Mouse (Mus musculus): Measurements from ENCODE around the gene Dph7. TPM values are rescaled to one million over a fixed set of nuclear protein-coding genes. Genes with fewer than 3 reads are reported as not detected.

Gene Dph7
- total RNA-seq, 2 experiments from 2014 or later = 4.6 to 13.2 TPM

GRCm38 (mm10) chr2:24970386-24970785 lies 8.2 kb downstream of the Dph7 start:
- DNase-seq = peak in 1 of 2 experiments; percentile 11

DNA sequence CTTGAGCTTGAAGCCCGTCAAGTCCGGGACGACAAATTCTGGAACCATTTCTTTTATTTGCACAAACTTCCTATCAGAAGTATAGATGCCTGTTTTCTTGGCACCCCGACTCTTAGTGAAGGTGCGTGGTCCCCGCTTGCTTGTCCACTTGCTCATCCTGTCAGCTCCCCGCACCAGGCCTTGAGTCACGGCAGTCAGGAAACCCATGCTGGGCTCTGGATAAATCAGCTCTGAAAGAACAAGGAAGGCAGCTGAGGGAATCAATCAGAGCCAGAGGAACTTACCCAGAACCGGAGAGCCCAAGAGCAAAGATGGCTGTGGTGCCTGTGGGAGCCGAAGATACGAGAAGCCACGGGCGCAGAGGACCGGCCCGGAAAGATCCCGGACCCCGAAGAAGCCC lies 12.3 kb downstream of the Dph7 start:
- DNase-seq = peak; percentile 30 to 41

GRCm38 (mm10) chr2:24974906-24975703 lies 12.9 kb downstream of the Dph7 start, which contains the start of gene Mrpl41:
TSS of gene Mrpl41 (minus strand) at chr2:24975098.
- peak; percentile 98 to 99 for DNase-seq

DNA sequence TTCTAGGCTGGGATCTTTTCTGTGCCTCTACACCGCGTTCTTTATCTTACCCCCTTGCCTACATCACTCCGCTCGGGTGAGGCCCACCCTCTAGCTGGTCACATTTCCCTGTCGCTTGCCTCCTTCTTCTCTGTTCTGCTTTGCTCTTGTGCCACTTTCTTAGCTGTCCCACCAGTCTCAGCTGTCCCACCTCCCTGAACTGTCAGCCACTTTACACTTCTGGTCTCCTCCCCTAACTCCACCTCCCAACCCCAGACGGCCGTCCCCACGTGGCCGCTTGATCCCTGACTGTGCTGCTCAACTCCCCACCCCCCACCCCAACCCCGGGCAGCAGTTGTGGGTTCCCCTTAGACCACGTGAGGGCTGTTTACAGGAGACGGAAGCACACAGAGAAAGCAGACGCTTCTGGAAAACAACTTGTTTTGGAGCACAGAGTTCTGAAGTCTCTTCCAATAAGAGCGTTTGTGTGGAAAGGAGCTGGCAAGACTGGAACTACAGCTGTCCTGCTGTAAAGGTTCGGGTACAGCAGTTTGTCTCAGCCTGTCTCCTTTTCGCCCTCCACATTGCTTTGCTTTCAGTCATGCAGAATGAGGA lies 13.6 kb downstream of the Dph7 start, which contains the start of gene Pnpla7:
TSS of gene Pnpla7 (plus strand) at position 330 of the 594 bp plus-strand sequence.
- DNase-seq = peak; percentile 91

- no peak for DNase-seq
Observed at GRCm38 (mm10) chr2:24976960-24977359, 14.8 kb downstream of the Dph7 start.

DNA sequence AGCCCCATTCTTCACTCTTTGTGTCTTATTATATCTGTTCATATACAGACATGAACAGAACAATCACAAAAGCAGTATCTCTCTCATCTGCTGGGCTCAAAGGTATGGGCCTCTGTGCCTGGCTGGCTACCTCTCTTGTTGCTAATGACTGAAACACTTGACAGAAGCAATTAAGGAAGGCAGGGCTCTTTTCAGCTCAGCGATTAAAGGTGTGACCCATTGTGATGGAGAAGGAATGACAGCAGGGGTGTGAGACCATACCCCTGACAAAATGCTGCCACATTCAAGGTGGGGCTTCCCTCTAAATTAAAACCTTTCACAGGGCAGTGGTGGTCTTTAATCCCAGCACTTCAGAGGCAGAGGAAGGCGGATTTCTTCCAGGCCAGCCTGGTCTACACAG lies 25.6 kb downstream of the Dph7 start:
- DNase-seq = no peak

GRCm38 (mm10) chr2:24995332-24995731 lies 33.1 kb downstream of the Dph7 start:
- peak; percentile 67 to 71 for DNase-seq

DNA sequence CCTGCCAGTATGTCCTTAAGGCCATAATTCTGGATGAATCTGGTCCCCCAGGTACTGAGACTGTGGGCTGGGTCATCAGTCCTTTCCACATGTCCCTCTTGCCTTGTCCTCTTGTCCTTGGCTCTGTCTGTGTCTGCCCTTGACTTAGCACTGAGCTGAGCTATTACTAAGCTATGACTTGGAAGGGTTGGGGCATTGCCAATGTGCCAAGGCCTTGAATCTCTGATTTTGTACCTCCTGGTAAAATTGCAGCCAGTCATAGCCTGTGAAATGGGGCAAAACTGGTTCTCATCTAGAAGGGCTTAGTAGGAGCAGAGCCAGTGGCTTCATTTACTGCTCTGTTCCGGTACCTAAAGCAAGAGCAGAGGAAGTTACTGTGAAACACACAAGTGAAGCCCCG lies 34.3 kb downstream of the Dph7 start:
- DNase-seq = peak; percentile 84 to 91

DNA sequence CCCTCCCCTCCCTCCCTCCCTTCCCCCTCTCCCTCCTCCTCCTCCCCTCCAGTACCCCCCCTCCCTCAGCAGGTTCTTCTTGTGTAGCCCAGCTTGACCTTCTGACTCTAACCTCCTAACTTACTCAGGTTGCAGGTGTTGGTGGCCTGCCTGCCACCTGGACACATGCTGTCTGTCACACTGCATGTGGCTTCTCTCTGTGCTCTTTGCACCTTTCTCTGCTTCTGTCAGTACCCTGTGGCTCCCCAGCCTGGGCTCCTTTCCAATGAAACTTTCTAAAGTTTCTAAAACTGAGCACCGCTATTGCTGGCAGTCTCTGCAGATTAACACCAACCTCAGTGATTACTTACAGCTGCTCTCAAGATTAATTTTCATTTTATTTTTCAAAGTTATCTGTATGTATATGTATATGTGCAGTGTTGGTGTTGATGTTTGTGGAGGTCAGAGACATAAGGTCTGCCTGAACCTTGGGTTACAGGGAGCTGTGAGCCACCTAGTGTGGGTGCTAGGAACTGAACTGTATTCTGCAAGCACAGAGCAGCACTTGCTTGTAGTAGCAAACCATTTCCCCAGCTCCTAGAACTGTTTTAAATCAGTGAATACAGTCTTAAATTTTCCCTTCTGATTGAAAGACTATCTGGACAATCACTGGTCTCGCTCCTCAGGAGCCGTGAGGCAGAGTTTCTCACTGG lies 38.5 kb downstream of the Dph7 start:
- DNase-seq = peak; percentile 59 to 73

- no peak for DNase-seq
Observed at GRCm38 (mm10) chr2:25003946-25004786, 42.0 kb downstream of the Dph7 start.

GRCm38 (mm10) chr2:25006767-25007166 lies 44.6 kb downstream of the Dph7 start:
- no peak for DNase-seq

DNA sequence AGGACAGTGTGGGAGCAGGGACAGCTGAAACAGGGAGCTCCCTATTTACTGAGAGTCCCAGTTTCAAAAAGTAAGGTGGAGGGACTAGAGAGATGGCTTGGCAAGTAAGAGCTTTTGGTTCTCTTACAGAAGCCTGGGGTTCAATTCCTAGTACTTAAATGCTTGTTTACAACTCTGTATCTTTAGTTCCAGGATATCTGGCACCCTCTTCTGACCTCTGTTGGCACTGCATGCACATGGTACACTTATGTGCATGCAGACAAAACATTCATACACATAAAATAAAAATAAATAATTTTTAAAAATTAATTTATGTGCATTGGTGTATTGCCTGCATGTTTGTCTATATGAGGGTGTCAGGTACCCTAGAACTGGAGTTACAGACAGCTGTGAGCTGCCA lies 46.0 kb downstream of the Dph7 start:
- peak in 1 of 2 experiments; percentile 15 for DNase-seq

Small RNAs within 50 kb of the gene (microRNA-seq; reads per million reads assigned to microRNA genes)
- not detected for gene Gm22875

Other genes with a start within 250 kb of the Dph7 start
- gene Cacna1b, start 199.2 kb upstream of the Dph7 start, total RNA-seq (2021) = 1 to 10 TPM; 1.3 to 1.9 TPM
- 10 to 100 TPM; 52.8 to 57.7 TPM for gene Ehmt1, start 42.8 kb upstream of the Dph7 start, total RNA-seq (2021)
- 10 to 100 TPM in 1 of 2 experiments, 1 to 10 TPM in 1; 9.7 to 15.0 TPM for gene Arrdc1, start 27.1 kb upstream of the Dph7 start, total RNA-seq (2021)
- 10 to 100 TPM; 25.2 to 29.5 TPM for gene Zmynd19, start 12.6 kb upstream of the Dph7 start, total RNA-seq (2021)
- gene Mrpl41, start 12.7 kb downstream of the Dph7 start, total RNA-seq (2021) = 100 to 1,000 TPM in 1 of 2 experiments, 10 to 100 TPM in 1; 90.9 to 115 TPM
- gene Pnpla7, start 13.6 kb downstream of the Dph7 start, total RNA-seq (2021) = 10 to 100 TPM; 38.5 to 66.3 TPM
- gene Nsmf, start 92.0 kb downstream of the Dph7 start, total RNA-seq (2021) = 10 to 100 TPM; 32.8 to 56.4 TPM
- gene Entpd8, start 117.9 kb downstream of the Dph7 start, total RNA-seq (2021) = not detected
- not detected for gene Noxa1, start 132.7 kb downstream of the Dph7 start, total RNA-seq (2021)
- 1 to 10 TPM; 2.1 to 2.3 TPM for gene Nrarp, start 218.4 kb downstream of the Dph7 start, total RNA-seq (2021)
- gene Tor4a, start 234.5 kb downstream of the Dph7 start, total RNA-seq (2021) = 10 to 100 TPM; 14.0 to 24.8 TPM
- 10 to 100 TPM; 54.8 to 57.2 TPM for gene Nelfb, start 249.1 kb downstream of the Dph7 start, total RNA-seq (2021)

Measured in adrenal gland, postnatal 36 days (tissue).